Mouse (Mus musculus): ENCODE measurements at regions not wholly inside any gene's neighbourhood (a gene's known extent, or its start where the extent isn't known, plus 50 kb on each side); places are given as distances from the start of the nearest gene placed in this dataset.
A peak's percentile ranks its signal among the peaks of the same experiment; 100 is the strongest.

- DNase-seq (ENCODE audit: low spot score in 2 of 2), result no peak
Measured at GRCm38 (mm10) chr7:114345860-114346259, 69.2 kb upstream of the Pde3b start.

GRCm38 (mm10) chr7:114347006-114347405 is 68.1 kb upstream of the Pde3b start:
- DNase-seq (ENCODE audit: low spot score in 2 of 2), result no peak

GRCm38 (mm10) chr7:114350968-114351367 is 64.1 kb upstream of the Pde3b start:
- no peak for DNase-seq (ENCODE audit: low spot score in 2 of 2)

- DNase-seq (ENCODE audit: low spot score in 2 of 2), result peak; percentile 6 to 53
Measured at GRCm38 (mm10) chr7:114356381-114356780, 58.7 kb upstream of the Pde3b start.

GRCm38 (mm10) chr7:114362166-114362565 is 52.9 kb upstream of the Pde3b start:
- no peak for DNase-seq (ENCODE audit: low spot score in 2 of 2)

GRCm38 (mm10) chr7:114364041-114364440 is 51.0 kb upstream of the Pde3b start:
- peak; percentile 25 to 46 for DNase-seq (ENCODE audit: low spot score in 2 of 2)
